In the genomic region with DNA sequence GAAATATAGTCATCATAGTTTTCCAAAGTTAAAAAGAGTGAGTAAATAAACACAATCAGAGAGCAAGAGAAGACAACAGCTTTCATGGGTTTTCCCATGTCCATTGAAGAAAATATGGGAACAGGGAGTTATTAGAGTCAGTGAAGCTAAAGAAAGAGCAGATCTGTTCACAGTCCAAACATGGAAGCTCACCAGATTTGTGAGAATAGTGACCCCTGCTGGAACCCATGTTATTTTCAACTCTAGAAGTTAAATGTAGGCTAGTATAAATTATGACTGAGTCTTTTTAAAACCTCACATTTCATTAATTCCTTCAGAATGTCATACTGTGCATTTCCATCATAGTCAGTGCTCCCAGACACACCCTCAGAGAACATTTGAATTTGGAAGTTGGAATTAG, we compare ENCODE assay signal across 12 mouse cellular contexts. TPM values are rescaled to one million over a fixed set of nuclear protein-coding genes. Genes with fewer than 3 reads are reported as not detected.
DNase-seq lines count a peak whose midpoint lies in the region; ATAC-seq and TF ChIP-seq lines count a peak whose summit lies in the region.
"Had no signal": no experiment of that assay in that cellular context is flagged by ENCODE, and none has a peak within 500 bp of the region (broad histone marks: within the 10 kb centered on the region; RNA-seq: fewer than 3 reads in every experiment).

No protein-coding gene starts in this region.

- ATAC-seq in intestine, postnatal 0 days: no peak
- ATAC-seq in intestine, embryonic 15.5 days: no peak
- no peak for ATAC-seq in granulocyte monocyte progenitor cell, adult 5-6 weeks (replicated peaks; ENCODE audit: poor library complexity, severe bottlenecking)

- no peak overlapping the region for H3K9ac ChIP-seq in intestine, postnatal 0 days (ENCODE audit: low read depth, low read length)
- no peak overlapping the region for H3K9ac ChIP-seq in intestine, embryonic 15.5 days
- H3K9ac ChIP-seq: embryonic facial prominence, embryonic 13.5 days had no signal

- H3K4me1 ChIP-seq in intestine, postnatal 0 days (replicated peaks; ENCODE audit: control insufficient read depth, insufficient read depth, low read length): no peaks in the 10 kb centered on the region
- H3K4me1 ChIP-seq in intestine, embryonic 15.5 days (replicated peaks): no peaks in the 10 kb centered on the region
- H3K4me1 ChIP-seq: embryonic facial prominence, embryonic 13.5 days had no signal

- H3K27ac ChIP-seq in intestine, postnatal 0 days (ENCODE audit: low read depth, low read length): no peak overlapping the region
- no peak overlapping the region for H3K27ac ChIP-seq in intestine, embryonic 15.5 days
- H3K27ac ChIP-seq: embryonic facial prominence, embryonic 13.5 days; macrophage had no signal

- no peaks in the 10 kb centered on the region for H3K27me3 ChIP-seq in intestine, postnatal 0 days (replicated peaks; ENCODE audit: control insufficient read depth, insufficient read depth, low read length)
- H3K27me3 ChIP-seq in intestine, embryonic 15.5 days (replicated peaks): no peaks in the 10 kb centered on the region
- H3K27me3 ChIP-seq: embryonic facial prominence, embryonic 13.5 days had no signal

- H3K9me3 ChIP-seq in intestine, postnatal 0 days (ENCODE audit: control insufficient read depth): no peaks in the 10 kb centered on the region
- no peaks in the 10 kb centered on the region for H3K9me3 ChIP-seq in intestine, embryonic 15.5 days
- H3K9me3 ChIP-seq: embryonic facial prominence, embryonic 13.5 days had no signal

- TF ChIP-seq CTCF in intestine, postnatal 0 days (IDR thresholded peaks at IDR 0.05; ENCODE audit: low read depth): peak; percentile 56

- no peak overlapping the region for H3K4me2 ChIP-seq in intestine, postnatal 0 days (replicated peaks; ENCODE audit: low read depth)
- no peak overlapping the region for H3K4me2 ChIP-seq in intestine, embryonic 15.5 days (replicated peaks)
- H3K4me2 ChIP-seq: embryonic facial prominence, embryonic 13.5 days had no signal

- H3K4me3 ChIP-seq in intestine, postnatal 0 days (ENCODE audit: low read depth, low read length): no peak overlapping the region
- H3K4me3 ChIP-seq in intestine, embryonic 15.5 days (replicated peaks): no peak overlapping the region
- H3K4me3 ChIP-seq: embryonic facial prominence, embryonic 13.5 days had no signal

- peak; percentile 4 for DNase-seq in adrenal gland, postnatal 10 days
- no peak for DNase-seq in adrenal gland, postnatal 14 days
- DNase-seq in 416B (ENCODE audit: low read depth): peak; percentile 60
- peak; percentile 16 for DNase-seq in embryo, embryonic 11.5 days (ENCODE audit: low read depth, low spot score)
- DNase-seq in urinary bladder, postnatal 14 days (ENCODE audit: low spot score): no peak

- no peaks in the 10 kb centered on the region for H3K36me3 ChIP-seq in intestine, postnatal 0 days (ENCODE audit: control insufficient read depth, insufficient read depth)
- no peaks in the 10 kb centered on the region for H3K36me3 ChIP-seq in intestine, embryonic 15.5 days
- H3K36me3 ChIP-seq: embryonic facial prominence, embryonic 13.5 days had no signal

RNA-seq across cellular contexts. Expression of a gene that starts 12.6 kb away (rescaled TPM):
- under 1 TPM; 0.81 to 0.82 TPM for total RNA-seq in adrenal gland, postnatal 10 days (2021)
- total RNA-seq in adrenal gland, postnatal 14 days (2021): 0.33 and 1.6 TPM in 2 replicates
- 30.5 and 30.7 TPM in 2 replicates for polyA plus RNA-seq in intestine, postnatal 0 days (2015; fragmentation: Nextera tagmentation; extraction: Ambion mirVana)
- 24.9 and 25.5 TPM in 2 replicates for polyA plus RNA-seq in intestine, embryonic 15.5 days (2015; fragmentation: Nextera tagmentation; extraction: Ambion mirVana)
- total RNA-seq in granulocyte monocyte progenitor cell, adult 5-6 weeks (2014; fragmentation: Nextera tagmentation): 2.4 TPM in 1 of 2 replicates, not detected in the other
- not detected in 2 replicates for total RNA-seq in granulocyte monocyte progenitor cell, adult 5-6 weeks (2017)
- polyA plus RNA-seq: C2C12, macrophage had no signal

RNA-seq across cellular contexts. Expression of a gene that starts 28.9 kb away (rescaled TPM):
- total RNA-seq in adrenal gland, postnatal 10 days (2021): 1 to 10 TPM in 1 of 2 experiments, under 1 TPM in 1; 0.63 to 2.5 TPM
- not detected in 2 replicates for total RNA-seq in adrenal gland, postnatal 14 days (2021)
- polyA plus RNA-seq in intestine, postnatal 0 days (2015; fragmentation: Nextera tagmentation; extraction: Ambion mirVana): 0.07 and 0.17 TPM in 2 replicates
- 0.05 and 0.09 TPM in 2 replicates for polyA plus RNA-seq in intestine, embryonic 15.5 days (2015; fragmentation: Nextera tagmentation; extraction: Ambion mirVana)
- total RNA-seq in granulocyte monocyte progenitor cell, adult 5-6 weeks (2014; fragmentation: Nextera tagmentation): not detected in 2 replicates
- total RNA-seq in granulocyte monocyte progenitor cell, adult 5-6 weeks (2017): not detected in 2 replicates
- polyA plus RNA-seq: C2C12; intestine, embryonic 14.5 days; macrophage had no signal

Comparison
In these comparisons a context has a peak if more than half of its experiments do, and no peak if none do; other contexts are left out.
1. DNase-seq: peak in adrenal gland, postnatal 10 days (single experiment), 416B (single experiment) and embryo, embryonic 11.5 days (single experiment); none in adrenal gland, postnatal 14 days (single experiment) and urinary bladder, postnatal 14 days (single experiment).